In genomic region chr8:120846018-120846417, GRCm38 (mm10) we compare ENCODE assay signal across 20 mouse cellular contexts.
DNase-seq lines count a peak whose midpoint lies in the region; ATAC-seq lines count a peak whose summit lies in the region.
"Had no signal": no experiment of that assay in that cellular context is flagged by ENCODE, and none has a peak within 500 bp of the region (broad histone marks: within the 10 kb centered on the region; RNA-seq: fewer than 3 reads in every experiment).

No protein-coding gene starts in this region.

- H3K9me3 ChIP-seq in embryonic facial prominence, embryonic 15.5 days (replicated peaks), result no peaks in the 10 kb centered on the region
- H3K9me3 ChIP-seq: embryonic facial prominence, embryonic 13.5 days; forebrain, embryonic 13.5 days; heart, embryonic 10.5 days; hindbrain, embryonic 12.5 days had no signal

- no peak overlapping the region for H3K27ac ChIP-seq in embryonic facial prominence, embryonic 15.5 days (replicated peaks)
- H3K27ac ChIP-seq: embryonic facial prominence, embryonic 13.5 days; forebrain, embryonic 13.5 days; heart, embryonic 10.5 days; hindbrain, embryonic 12.5 days had no signal

- H3K4me2 ChIP-seq in embryonic facial prominence, embryonic 15.5 days (replicated peaks), result no peak overlapping the region
- H3K4me2 ChIP-seq: embryonic facial prominence, embryonic 13.5 days; forebrain, embryonic 13.5 days; hindbrain, embryonic 12.5 days had no signal

- H3K27me3 ChIP-seq in embryonic facial prominence, embryonic 15.5 days, result peaks cover 13% of the 10 kb centered on the region

- no peak overlapping the region for H3K9ac ChIP-seq in embryonic facial prominence, embryonic 15.5 days
- H3K9ac ChIP-seq: embryonic facial prominence, embryonic 13.5 days; forebrain, embryonic 13.5 days; forebrain, postnatal 0 days; hindbrain, embryonic 12.5 days had no signal

- H3K4me1 ChIP-seq in embryonic facial prominence, embryonic 15.5 days, result 0 out of 2 replicates have a peak, but pooled peaks cover 4% of the 10 kb centered on the region

- peak; percentile 80 for DNase-seq in embryo, embryonic 10 days (ENCODE audit: low spot score)
- peak; percentile 38 for DNase-seq in embryo, embryonic 11.5 days (ENCODE audit: low read depth, low spot score)
- DNase-seq in mesoderm, embryonic 11.5 days (ENCODE audit: low read depth, low spot score), result peak; percentile 72
- DNase-seq in lung, postnatal 25 days (ENCODE audit: low spot score), result no peak
- no peak for DNase-seq in cerebellum, postnatal 25 days
- no peak for DNase-seq in thymus, postnatal 4 days
- DNase-seq: adrenal gland, postnatal 14 days; cerebellum, adult 11-12 months; cerebellum, adult 9-10 months; forebrain, postnatal 0 days; heart, adult 18-20 months; heart, postnatal 10 days; heart, postnatal 4 days had no signal

- H3K36me3 ChIP-seq in embryonic facial prominence, embryonic 15.5 days, result no peaks in the 10 kb centered on the region
- H3K36me3 ChIP-seq: embryonic facial prominence, embryonic 13.5 days; heart, embryonic 10.5 days; hindbrain, embryonic 12.5 days had no signal

- H3K4me3 ChIP-seq in embryonic facial prominence, embryonic 15.5 days (replicated peaks), result no peak overlapping the region
- H3K4me3 ChIP-seq: embryonic facial prominence, embryonic 13.5 days; forebrain, embryonic 13.5 days; heart, embryonic 10.5 days; hindbrain, embryonic 12.5 days had no signal

- ATAC-seq in embryonic facial prominence, embryonic 15.5 days (ENCODE audit: insufficient number of reproducible peaks, low FRiP score, low TSS enrichment, low read depth), result peak; percentile 32; the same call in 1 of the 2 replicates
- ATAC-seq: forebrain, embryonic 13.5 days; forebrain, postnatal 0 days; hindbrain, embryonic 16.5 days; inflammation-experienced regulatory T-cells, adult 6 months had no signal

- WGBS in embryonic facial prominence, embryonic 15.5 days, result 44% methylated on average over 5 of the region's 5 CpGs

Comparison
In these comparisons a context has a peak if more than half of its experiments do, and no peak if none do; other contexts are left out.
1. DNase-seq: peak in embryo, embryonic 10 days (single experiment), embryo, embryonic 11.5 days (single experiment) and mesoderm, embryonic 11.5 days (single experiment); none in lung, postnatal 25 days (single experiment), cerebellum, postnatal 25 days (0 of 2) and thymus, postnatal 4 days (single experiment).